Mouse (Mus musculus): ENCODE measurements around the gene Ttf2. TPM values are rescaled to one million over a fixed set of nuclear protein-coding genes. Genes with fewer than 3 reads are reported as not detected.

The Ttf2 gene
- 3.3 TPM for polyA plus RNA-seq (2014; fragmentation: Illumina TruSeq; extraction: RNeasy Lipid Tissue Mini Kit (QIAGEN cat#74804); ENCODE audit: low read depth, low replicate concordance)

DNA sequence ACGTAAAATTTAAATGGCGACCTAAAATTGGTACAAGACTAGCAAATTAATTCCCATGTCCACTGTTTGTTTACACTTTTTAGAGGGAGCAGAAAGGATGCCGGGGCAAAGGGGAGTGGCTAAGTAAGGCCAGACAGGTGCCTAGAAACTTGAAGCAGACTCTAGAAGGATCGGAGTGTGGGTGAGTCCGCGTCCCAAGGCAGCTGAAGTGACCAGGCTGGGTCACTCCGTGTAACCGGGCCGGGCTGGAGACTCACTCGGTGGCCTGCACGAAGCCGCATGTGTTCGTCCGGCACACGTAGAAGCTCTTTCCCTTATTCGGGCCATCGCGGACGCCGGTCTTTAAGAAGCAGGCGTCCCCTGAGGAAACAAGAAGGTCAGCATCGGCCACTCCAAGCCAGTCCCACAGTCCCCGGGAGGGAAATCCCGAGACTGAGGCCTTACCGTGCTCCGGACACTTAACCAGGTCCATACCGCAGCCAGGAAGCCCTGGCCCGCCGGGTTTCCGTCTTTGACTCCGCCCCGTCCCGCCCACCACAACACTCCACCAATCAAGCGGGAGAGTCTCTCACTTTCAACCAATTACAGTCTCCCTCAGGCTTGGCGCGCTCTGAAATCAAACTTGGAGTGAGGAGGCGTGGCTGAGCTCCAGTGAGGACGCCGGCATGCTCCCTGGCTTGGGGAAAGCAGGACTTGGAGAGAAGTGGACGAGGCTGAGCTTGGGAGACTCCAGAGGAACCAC lies at the start of gene Ttf2:
Gene Ttf2 (minus strand): TSS at position 488 of the 742 bp plus-strand sequence.

DNA sequence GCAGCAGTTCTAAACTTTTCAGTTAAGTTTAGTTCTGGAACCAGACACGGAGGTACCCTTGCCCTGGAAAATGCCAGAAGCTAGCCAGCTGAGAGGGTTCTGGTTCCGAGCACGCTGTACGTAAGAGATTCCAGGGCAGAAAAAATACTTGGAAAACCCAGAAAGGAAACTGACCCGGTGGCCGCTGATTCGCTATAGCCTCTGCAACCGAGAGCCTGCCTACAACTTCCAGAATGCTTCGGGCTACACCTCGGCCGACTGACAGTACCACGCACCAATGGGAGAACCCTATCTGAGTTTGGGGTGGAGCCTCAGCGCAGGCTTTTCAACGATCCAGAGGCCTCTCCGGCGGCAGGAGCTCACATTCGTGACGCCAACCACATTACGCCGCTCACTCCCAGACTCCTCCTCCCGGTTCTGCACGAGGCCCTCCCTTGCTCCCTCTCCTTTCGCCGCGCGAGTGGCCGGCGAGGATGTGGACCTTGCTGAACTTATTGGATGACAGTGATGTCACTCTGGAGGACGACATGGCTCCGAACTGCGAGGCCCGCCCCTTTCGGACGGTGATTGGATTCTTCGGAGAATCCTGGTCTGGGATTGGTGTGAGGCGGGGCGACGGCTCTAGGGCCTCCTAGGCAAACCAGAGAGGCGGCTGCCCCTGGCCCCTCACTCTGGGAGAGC lies 47.5 kb downstream of the Ttf2 start, which contains the start of gene Trim45:
Gene Trim45 (plus strand): TSS at position 378 of the 681 bp plus-strand sequence.

Other genes with a start within 250 kb of the Ttf2 start
- 2.7 TPM for gene Vtcn1, start 144.2 kb downstream of the Ttf2 start, polyA plus RNA-seq (2014; fragmentation: Illumina TruSeq; extraction: RNeasy Lipid Tissue Mini Kit (QIAGEN cat#74804); ENCODE audit: low read depth, low replicate concordance)
- 2.5 TPM for gene Trim45, start 47.5 kb downstream of the Ttf2 start, polyA plus RNA-seq (2014; fragmentation: Illumina TruSeq; extraction: RNeasy Lipid Tissue Mini Kit (QIAGEN cat#74804); ENCODE audit: low read depth, low replicate concordance)
- not detected for gene Cd101, start 59.9 kb upstream of the Ttf2 start, polyA plus RNA-seq (2014; fragmentation: Illumina TruSeq; extraction: RNeasy Lipid Tissue Mini Kit (QIAGEN cat#74804); ENCODE audit: low read depth, low replicate concordance)
- gene Ptgfrn, start 140.6 kb upstream of the Ttf2 start, polyA plus RNA-seq (2014; fragmentation: Illumina TruSeq; extraction: RNeasy Lipid Tissue Mini Kit (QIAGEN cat#74804); ENCODE audit: low read depth, low replicate concordance): 0.63 TPM